Mouse (Mus musculus) MEL (cell line): Measurements from ENCODE around the gene H2-Eb2. TPM values are rescaled to one million over a fixed set of nuclear protein-coding genes. Genes with fewer than 3 reads are reported as not detected.

Experiments used
- DNase-seq: peaks from one replicate; pipeline ENCODE4 v3.0.0; 2011; ENCODE audit warnings: low read depth, low spot score
- H3K27ac ChIP-seq: 2 replicates; pipeline ENCODE4 v1.5.1; 2012; ENCODE audit warnings: low read depth, mild to moderate bottlenecking, control low read depth, low read length, moderate library complexity; ENCODE audit not compliant: control insufficient read depth
- H3K27me3 ChIP-seq, 2 experiments: fragments of 150-350 bp in 1 of 2; sonication (generic) in 1 of 2; 2 replicates each; pipeline ENCODE4 v1.6.1; 2012; ENCODE audit warnings: low read length in 2 of 2, mild to moderate bottlenecking in 2 of 2, improper control_type of control experiment in 1 of 2, moderate library complexity in 1 of 2; ENCODE audit not compliant: insufficient read depth in 2 of 2, control insufficient read depth in 1 of 2
- H3K36me3 ChIP-seq, 2 experiments: 2 replicates each; pipeline ENCODE4 v1.6.1; 2012 to 2014; ENCODE audit warnings: low read length in 2 of 2, improper control_type of control experiment in 1 of 2, inconsistent platforms in 1 of 2, mild to moderate bottlenecking in 1 of 2; ENCODE audit not compliant: insufficient read depth in 2 of 2, control insufficient read depth in 1 of 2
- H3K4me1 ChIP-seq, 2 experiments: fragments of 150-350 bp in 1 of 2; sonication (generic) in 1 of 2; 2 replicates each; pipeline ENCODE4 v1.6.1; 2012; ENCODE audit warnings: low read length in 2 of 2, improper control_type of control experiment in 1 of 2, mild to moderate bottlenecking in 1 of 2; ENCODE audit not compliant: insufficient read depth in 2 of 2, control insufficient read depth in 1 of 2
- H3K4me3 ChIP-seq, 2 experiments: fragments of 150-350 bp in 1 of 2; sonication (generic) in 1 of 2; 2 replicates each; pipeline ENCODE4 v1.5.1; 2012; ENCODE audit warnings: low read depth in 2 of 2, low read length in 2 of 2, mild to moderate bottlenecking in 2 of 2, moderate library complexity in 2 of 2, control low read depth in 1 of 2, improper control_type of control experiment in 1 of 2; ENCODE audit not compliant: control insufficient read depth in 1 of 2, insufficient read depth in 1 of 2
- H3K79me2 ChIP-seq: 2 replicates; pipeline ENCODE4 v1.6.1; 2012; ENCODE audit warnings: mild to moderate bottlenecking, low read length, moderate library complexity; ENCODE audit not compliant: control insufficient read depth, poor library complexity, insufficient read depth
- H3K9ac ChIP-seq: 2 replicates; pipeline ENCODE4 v1.6.1; 2012; ENCODE audit warnings: low read depth, mild to moderate bottlenecking, control low read depth, low read length, moderate library complexity; ENCODE audit not compliant: control insufficient read depth, poor library complexity, severe bottlenecking
- H3K9me3 ChIP-seq: fragments of 150-350 bp; sonication (generic); replicated peaks from 2 replicates; pipeline ENCODE4 v1.6.1; 2012; ENCODE audit warnings: mild to moderate bottlenecking, low read length, improper control_type of control experiment, moderate library complexity; ENCODE audit not compliant: insufficient read depth
- BHLHE40 ChIP-seq: IDR thresholded peaks from 2 replicates; pipeline ENCODE4 v1.6.1; 2012; ENCODE audit warnings: low read depth, mild to moderate bottlenecking, inconsistent platforms, low read length, improper control_type of control experiment, borderline replicate concordance
- CHD1 ChIP-seq: IDR thresholded peaks from 2 replicates; pipeline ENCODE4 v1.6.1; 2012; ENCODE audit warnings: low read depth, mild to moderate bottlenecking, inconsistent platforms, low read length, improper control_type of control experiment
- CHD2 ChIP-seq: IDR thresholded peaks from 2 replicates; pipeline ENCODE4 v1.6.1; 2011; ENCODE audit warnings: low read length, improper control_type of control experiment
- CTCF ChIP-seq, 3 experiments: IDR thresholded peaks in 2 of 3; conservative IDR thresholded peaks in 1 of 3; 2 replicates each; pipeline ENCODE4 v1.5.1; 2011 to 2012; ENCODE audit warnings: low read length in 3 of 3, low read depth in 2 of 3, mild to moderate bottlenecking in 2 of 3, improper control_type of control experiment in 1 of 3, inconsistent platforms in 1 of 3, mixed read lengths in 1 of 3, moderate library complexity in 1 of 3; ENCODE audit not compliant: control insufficient read depth in 1 of 3, insufficient read depth in 1 of 3, poor library complexity in 1 of 3, severe bottlenecking in 1 of 3
- ELF1 ChIP-seq: IDR thresholded peaks from 2 replicates; pipeline ENCODE4 v1.6.1; 2014; ENCODE audit warnings: low read depth, mild to moderate bottlenecking, inconsistent platforms, low read length, improper control_type of control experiment, moderate library complexity
- EP300 ChIP-seq, 2 experiments: IDR thresholded peaks; 2 replicates each; pipeline ENCODE4 v1.6.1; 2011; ENCODE audit warnings: improper control_type of control experiment in 2 of 2, low read length in 2 of 2, low read depth in 1 of 2, mild to moderate bottlenecking in 1 of 2
- ETS1 ChIP-seq: IDR thresholded peaks from 2 replicates; pipeline ENCODE4 v1.6.1; 2012; ENCODE audit warnings: low read depth, mild to moderate bottlenecking, inconsistent platforms, low read length, improper control_type of control experiment, moderate library complexity
- GATA1 ChIP-seq: IDR thresholded peaks from 2 replicates; pipeline ENCODE4 v1.6.1; 2011; ENCODE audit warnings: low read depth, low read length, improper control_type of control experiment
- KAT2A ChIP-seq: conservative IDR thresholded peaks from 2 replicates; pipeline ENCODE4 v1.6.1; 2012; ENCODE audit warnings: low read depth, low read length, improper control_type of control experiment, inconsistent platforms
- MAX ChIP-seq: IDR thresholded peaks from 2 replicates; pipeline ENCODE4 v1.6.1; 2011; ENCODE audit warnings: low read length, improper control_type of control experiment
- MAZ ChIP-seq: IDR thresholded peaks from 2 replicates; pipeline ENCODE4 v1.6.1; 2012; ENCODE audit warnings: low read depth, mild to moderate bottlenecking, inconsistent platforms, low read length, improper control_type of control experiment
- MXI1 ChIP-seq: IDR thresholded peaks from 2 replicates; pipeline ENCODE4 v1.6.1; 2011; ENCODE audit warnings: mild to moderate bottlenecking, low read depth, low read length, improper control_type of control experiment
- MYB ChIP-seq: IDR thresholded peaks from 2 replicates; pipeline ENCODE4 v1.6.1; 2011; ENCODE audit warnings: mild to moderate bottlenecking, low read depth, low read length, improper control_type of control experiment
- MYC ChIP-seq: IDR thresholded peaks from 2 replicates; pipeline ENCODE4 v1.6.1; 2011; ENCODE audit warnings: low read depth, mild to moderate bottlenecking, low read length, improper control_type of control experiment, moderate library complexity
- POLR2A ChIP-seq, 2 experiments: IDR thresholded peaks; 2 replicates each; pipeline ENCODE4 v1.6.1; 2011 to 2012; ENCODE audit warnings: low read length in 2 of 2, mild to moderate bottlenecking in 2 of 2, control low read depth in 1 of 2, improper control_type of control experiment in 1 of 2, low read depth in 1 of 2, moderate library complexity in 1 of 2; ENCODE audit not compliant: control insufficient read depth in 1 of 2, insufficient read depth in 1 of 2, poor library complexity in 1 of 2
- POLR2AphosphoS2 ChIP-seq: IDR thresholded peaks from 2 replicates; pipeline ENCODE4 v1.6.1; 2011; ENCODE audit warnings: low read length, improper control_type of control experiment
- RCOR1 ChIP-seq: IDR thresholded peaks from 2 replicates; pipeline ENCODE4 v1.6.1; 2012; ENCODE audit warnings: low read depth, mild to moderate bottlenecking, inconsistent platforms, low read length, improper control_type of control experiment
- SIN3A ChIP-seq: IDR thresholded peaks from 2 replicates; pipeline ENCODE4 v1.6.1; 2012; ENCODE audit warnings: low read length, improper control_type of control experiment, inconsistent platforms
- SMC3 ChIP-seq: IDR thresholded peaks from 2 replicates; pipeline ENCODE4 v1.6.1; 2011; ENCODE audit warnings: low read depth, low read length, improper control_type of control experiment
- TAL1 ChIP-seq: IDR thresholded peaks from 2 replicates; pipeline ENCODE4 v1.6.1; 2012; ENCODE audit warnings: mild to moderate bottlenecking, inconsistent platforms, low read length, moderate library complexity, mixed read lengths
- UBTF ChIP-seq: IDR thresholded peaks from 2 replicates; pipeline ENCODE4 v1.6.1; 2012; ENCODE audit warnings: low read depth, mild to moderate bottlenecking, inconsistent platforms, low read length, improper control_type of control experiment, moderate library complexity, borderline replicate concordance; ENCODE audit not compliant: insufficient read depth
- USF2 ChIP-seq, 2 experiments: IDR thresholded peaks; 2 replicates each; pipeline ENCODE4 v1.6.1; 2011 to 2012; ENCODE audit warnings: improper control_type of control experiment in 2 of 2, low read length in 2 of 2, borderline replicate concordance in 1 of 2, inconsistent platforms in 1 of 2, low read depth in 1 of 2, mild to moderate bottlenecking in 1 of 2; ENCODE audit not compliant: insufficient read depth in 1 of 2
- ZC3H11A ChIP-seq: IDR thresholded peaks from 2 replicates; pipeline ENCODE4 v1.6.1; 2012; ENCODE audit warnings: low read depth, mild to moderate bottlenecking, inconsistent platforms, low read length, improper control_type of control experiment
- ZKSCAN1 ChIP-seq: IDR thresholded peaks from 2 replicates; pipeline ENCODE4 v1.6.1; 2012; ENCODE audit warnings: low read depth, mild to moderate bottlenecking, inconsistent platforms, low read length, improper control_type of control experiment, moderate library complexity
- ZMIZ1 ChIP-seq: IDR thresholded peaks from 2 replicates; pipeline ENCODE4 v1.6.1; 2012; ENCODE audit warnings: low read depth, mild to moderate bottlenecking, inconsistent platforms, low read length, improper control_type of control experiment, moderate library complexity
- ZNF384 ChIP-seq: IDR thresholded peaks from 2 replicates; pipeline ENCODE4 v1.6.1; 2012; ENCODE audit warnings: low read depth, mild to moderate bottlenecking, inconsistent platforms, low read length, improper control_type of control experiment
- polyA plus RNA-seq, 2 experiments: library from polyadenylated mRNA; stranded (reverse) in 1 of 2; unstranded in 1 of 2; fragments of >175 nt in 1 of 2; fragments of >200 nt in 1 of 2; gene quantifications; 2 replicates each; pipeline versions ENCODE4 v1.2.1 to v1.2.4; 2012; ENCODE audit warnings: low replicate concordance in 2 of 2, low read depth in 1 of 2; ENCODE audit not compliant: insufficient read length in 2 of 2, insufficient read depth in 1 of 2, missing spikeins in 1 of 2
- total RNA-seq: library from RNA; depleted of rRNA; stranded (reverse); fragments of 300-350 nt; gene quantifications from 2 replicates; pipeline ENCODE4 v1.2.3, GENCODE M21; 2012

The H2-Eb2 gene
- total and polyA plus RNA-seq, 3 experiments, result not detected

DNA sequence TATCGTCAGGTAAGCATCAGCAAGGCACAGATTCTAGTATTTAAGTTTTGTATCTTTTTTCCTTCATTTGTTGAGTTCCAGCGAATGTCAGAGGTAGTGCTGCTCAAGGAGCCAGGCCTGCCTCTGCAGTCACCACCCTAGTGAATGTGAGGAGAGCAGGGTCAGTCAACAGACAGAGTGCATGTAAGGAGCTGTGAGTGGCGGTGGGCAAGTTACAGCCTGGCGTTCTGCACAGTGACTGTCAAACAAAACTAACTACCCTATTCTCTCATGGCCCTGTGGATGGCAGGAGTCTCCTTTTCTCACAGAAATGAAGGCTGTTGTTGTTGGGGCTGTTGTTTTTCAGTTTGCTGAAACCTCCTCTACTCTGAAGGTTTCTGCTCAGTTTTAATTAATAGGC, 40.1 kb upstream of the H2-Eb2 start:
- Histone ChIP-seq H3K36me3 (no peaks in the 10 kb centered on the region), H3K4me3 (no peak overlapping the region), H3K9ac (no peak overlapping the region), H3K27ac (no peak overlapping the region), H3K27me3 (peaks cover 0 to 1% of the 10 kb centered on the region in 2 experiments; a peak in 2 of 4 replicates), H3K9me3 (no peaks in the 10 kb centered on the region), H3K4me1 (no peaks in the 10 kb centered on the region), H3K79me2 (no peaks in the 10 kb centered on the region)
- no peak for TF ChIP-seq SIN3A
- TF ChIP-seq RCOR1, result no peak
- no peak for TF ChIP-seq ZC3H11A
- TF ChIP-seq TAL1, result no peak
- no peak for TF ChIP-seq POLR2AphosphoS2
- no peak for TF ChIP-seq CHD2
- TF ChIP-seq ETS1, result no peak
- TF ChIP-seq KAT2A, result no peak
- TF ChIP-seq USF2 (IDR thresholded peaks at IDR 0.05; ENCODE audit: borderline replicate concordance in 1 of 2, insufficient read depth in 1 of 2, low read depth in 1 of 2, low read length in 2 of 2), result no peak
- TF ChIP-seq ZMIZ1, result no peak
- TF ChIP-seq EP300 (IDR thresholded peaks at IDR 0.05; ENCODE audit: low read depth in 1 of 2, low read length in 2 of 2), result no peak
- TF ChIP-seq CTCF (IDR thresholded peaks at IDR 0.05 in 2 of 3, conservative IDR thresholded peaks at IDR 0.05 in 1 of 3; ENCODE audit: control insufficient read depth in 1 of 3, insufficient read depth in 1 of 3, low read depth in 2 of 3, low read length in 3 of 3, poor library complexity in 1 of 3, severe bottlenecking in 1 of 3), result no peak
- no peak for TF ChIP-seq MXI1
- no peak for TF ChIP-seq ELF1
- DNase-seq, result no peak

DNA sequence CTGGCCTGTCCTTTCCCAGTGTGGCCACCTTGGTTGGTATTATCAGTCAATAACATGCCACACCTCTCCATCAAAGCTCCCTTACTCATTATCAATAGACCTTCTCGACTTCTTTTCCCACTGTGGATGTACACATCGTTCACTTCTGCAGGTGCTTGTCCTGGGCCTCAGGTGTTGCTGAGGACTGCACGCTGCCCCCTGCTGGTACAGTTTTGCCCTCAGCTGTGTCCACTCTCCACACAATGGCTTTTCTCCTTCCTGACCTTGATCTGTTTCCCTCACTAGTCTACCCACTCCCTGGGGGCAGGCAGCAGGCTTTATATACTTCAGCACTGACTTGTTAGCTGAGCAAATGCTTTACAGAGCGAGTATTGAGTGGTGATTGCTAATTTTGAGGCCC, 39.6 kb upstream of the H2-Eb2 start:
- no peak overlapping the region for H3K9ac ChIP-seq
- H3K79me2 ChIP-seq, result no peaks in the 10 kb centered on the region
- H3K9me3 ChIP-seq, result no peaks in the 10 kb centered on the region
- no peaks in the 10 kb centered on the region for H3K36me3 ChIP-seq
- no peak for DNase-seq
- peak; percentile 6 to 45 (median 26); a peak in 4 of 6 replicates for TF ChIP-seq CTCF (IDR thresholded peaks at IDR 0.05 in 2 of 3, conservative IDR thresholded peaks at IDR 0.05 in 1 of 3; ENCODE audit: control insufficient read depth in 1 of 3, insufficient read depth in 1 of 3, low read depth in 2 of 3, low read length in 3 of 3, poor library complexity in 1 of 3, severe bottlenecking in 1 of 3)
- no peak for TF ChIP-seq SIN3A
- TF ChIP-seq SMC3, result peak; percentile 28; the same call in 1 of the 2 replicates
- TF ChIP-seq, all 39 proteins: peak for 2
- H3K27me3 ChIP-seq, result peaks cover 0 to 1% of the 10 kb centered on the region in 2 experiments; a peak in 2 of 4 replicates
- H3K4me3 ChIP-seq, result no peak overlapping the region
- H3K27ac ChIP-seq, result no peak overlapping the region
- H3K4me1 ChIP-seq, result no peaks in the 10 kb centered on the region

DNA sequence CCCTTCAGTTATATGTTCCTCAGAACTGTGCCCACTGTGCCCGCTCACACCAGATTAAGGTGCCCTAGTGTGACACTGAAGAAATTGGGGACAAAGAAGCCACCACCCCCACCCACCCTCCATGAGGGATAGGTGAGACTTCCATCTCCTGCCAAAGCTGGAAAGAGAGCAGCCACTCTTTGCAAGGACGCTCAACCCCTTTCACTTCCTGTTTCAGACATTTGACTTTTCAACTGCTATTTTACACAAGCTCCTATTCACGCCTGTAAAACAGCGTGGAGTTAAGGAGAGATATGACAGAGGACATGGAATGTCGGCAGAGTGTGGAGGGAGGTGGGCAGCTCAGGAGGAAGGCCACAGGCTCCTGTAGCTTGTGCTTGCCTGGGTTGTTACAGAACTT, 39.0 kb upstream of the H2-Eb2 start:
- Histone ChIP-seq H3K4me3 (no peak overlapping the region), H3K27me3 (peaks cover 0 to 1% of the 10 kb centered on the region in 2 experiments; a peak in 2 of 4 replicates), H3K36me3 (no peaks in the 10 kb centered on the region), H3K79me2 (no peaks in the 10 kb centered on the region), H3K4me1 (no peaks in the 10 kb centered on the region), H3K27ac (no peak overlapping the region), H3K9me3 (no peaks in the 10 kb centered on the region), H3K9ac (no peak overlapping the region)
- DNase-seq, result no peak
- TF ChIP-seq EP300 (IDR thresholded peaks at IDR 0.05; ENCODE audit: low read depth in 1 of 2, low read length in 2 of 2), result no peak
- no peak for TF ChIP-seq ZKSCAN1
- no peak for TF ChIP-seq ELF1
- TF ChIP-seq CHD1, result no peak
- no peak for TF ChIP-seq MYC
- no peak for TF ChIP-seq UBTF
- TF ChIP-seq ZC3H11A, result no peak
- TF ChIP-seq MXI1, result no peak
- no peak for TF ChIP-seq KAT2A
- no peak for TF ChIP-seq CHD2
- no peak for TF ChIP-seq GATA1
- no peak for TF ChIP-seq ZMIZ1
- no peak for TF ChIP-seq MYB
- TF ChIP-seq BHLHE40, result no peak
- TF ChIP-seq MAZ, result no peak
- TF ChIP-seq POLR2A (IDR thresholded peaks at IDR 0.05; ENCODE audit: control insufficient read depth in 1 of 2, insufficient read depth in 1 of 2, low read depth in 1 of 2, low read length in 2 of 2, poor library complexity in 1 of 2), result no peak
- no peak for TF ChIP-seq MAX
- no peak for TF ChIP-seq ZNF384
